Mouse (Mus musculus) kidney, adult 8-10 months (tissue): ENCODE results near the gene Spryd3.

ENCODE experiments used
- DNase-seq, 2 experiments: peaks; one replicate each; pipeline ENCODE4 v3.0.0; 2022

The Spryd3 gene

GRCm38 (mm10) chr15:102146089-102146488, 10.1 kb upstream of the Spryd3 start:
- DNase-seq = no peak

GRCm38 (mm10) chr15:102145330-102145729, 9.3 kb upstream of the Spryd3 start:
- DNase-seq = no peak

- no peak for DNase-seq
Measured at GRCm38 (mm10) chr15:102144726-102145125, 8.7 kb upstream of the Spryd3 start.

- no peak for DNase-seq
Measured at GRCm38 (mm10) chr15:102144274-102144711, 8.3 kb upstream of the Spryd3 start, which contains the start of gene Igfbp6. Gene Igfbp6 (plus strand): TSS chr15:102144362.

GRCm38 (mm10) chr15:102142914-102143912, 7.2 kb upstream of the Spryd3 start:
- no peak for DNase-seq

- DNase-seq = no peak
Measured at GRCm38 (mm10) chr15:102141120-102141519, 5.1 kb upstream of the Spryd3 start.

- no peak for DNase-seq
Measured at GRCm38 (mm10) chr15:102135522-102136128, 409 bp downstream of the Spryd3 start.

- no peak for DNase-seq
Measured at GRCm38 (mm10) chr15:102134709-102135108, 1.3 kb downstream of the Spryd3 start.

GRCm38 (mm10) chr15:102133314-102133713, 2.7 kb downstream of the Spryd3 start:
- DNase-seq = no peak

GRCm38 (mm10) chr15:102126303-102126702, 9.7 kb downstream of the Spryd3 start:
- peak; percentile 64 to 75 for DNase-seq

- DNase-seq = peak in 1 of 2 experiments; percentile 7
Measured at GRCm38 (mm10) chr15:102120530-102120929, 15.5 kb downstream of the Spryd3 start.

GRCm38 (mm10) chr15:102119831-102120170, 16.2 kb downstream of the Spryd3 start:
- no peak for DNase-seq

- DNase-seq = no peak
Measured at GRCm38 (mm10) chr15:102119121-102119830, 16.8 kb downstream of the Spryd3 start.

GRCm38 (mm10) chr15:102118591-102118990, 17.4 kb downstream of the Spryd3 start:
- DNase-seq = no peak

GRCm38 (mm10) chr15:102117461-102118443, 18.3 kb downstream of the Spryd3 start:
- DNase-seq = peak in 1 of 2 experiments; percentile 53

GRCm38 (mm10) chr15:102116753-102117415, 19.1 kb downstream of the Spryd3 start:
- DNase-seq = no peak

- DNase-seq = no peak
Measured at GRCm38 (mm10) chr15:102115731-102116231, 20.3 kb downstream of the Spryd3 start.

- DNase-seq = no peak
Measured at GRCm38 (mm10) chr15:102114651-102115260, 21.3 kb downstream of the Spryd3 start.

- DNase-seq = no peak
Measured at GRCm38 (mm10) chr15:102113674-102114073, 22.4 kb downstream of the Spryd3 start.

- no peak for DNase-seq
Measured at GRCm38 (mm10) chr15:102112827-102113226, 23.2 kb downstream of the Spryd3 start.

- no peak for DNase-seq
Measured at GRCm38 (mm10) chr15:102112181-102112580, 23.9 kb downstream of the Spryd3 start.
